Mouse (Mus musculus) WW6 (cell line): ENCODE measurements around the gene Sv2a.

ENCODE experiments used
- DNase-seq: peaks from one replicate; pipeline ENCODE4 v3.0.0-alpha.2; 2013; ENCODE audit warnings: low read depth, low spot score

Sv2a gene

GRCm38 (mm10) chr3:96180727-96181477, at the start of gene Sv2a:
Sv2a (plus strand) TSS chr3:96181151.
- no peak for DNase-seq

GRCm38 (mm10) chr3:96132478-96132877, 48.5 kb upstream of the Sv2a start:
- DNase-seq: no peak

DNA sequence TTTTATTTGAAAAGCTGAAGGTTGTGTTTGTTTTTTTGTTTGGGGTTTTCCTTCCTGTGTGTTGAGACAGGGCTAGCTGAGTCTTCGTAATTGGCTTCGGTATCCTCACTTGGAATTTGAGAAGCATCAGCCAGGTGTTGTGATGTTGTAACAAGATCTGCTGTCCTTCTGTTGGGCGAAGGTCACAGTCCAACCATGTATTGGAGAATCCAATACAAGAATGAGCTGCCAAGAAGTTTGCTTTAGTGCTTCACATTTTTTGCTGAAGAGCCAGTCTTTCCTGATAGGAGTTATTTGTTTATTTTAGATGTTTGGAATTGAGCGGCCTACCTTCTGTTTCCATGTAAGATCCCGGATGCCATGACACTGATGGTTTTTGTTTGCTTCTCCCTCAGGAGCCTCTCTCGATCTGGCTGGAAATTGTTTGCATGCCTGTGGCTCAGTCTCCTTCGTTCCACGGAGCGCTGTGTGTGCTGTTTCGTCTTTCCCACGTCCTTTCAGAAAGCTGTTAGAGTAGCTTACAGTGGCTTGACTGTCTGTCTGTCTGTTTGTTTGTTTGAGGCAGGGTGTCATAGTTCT, 47.5 kb upstream of the Sv2a start:
- no peak for DNase-seq

DNA sequence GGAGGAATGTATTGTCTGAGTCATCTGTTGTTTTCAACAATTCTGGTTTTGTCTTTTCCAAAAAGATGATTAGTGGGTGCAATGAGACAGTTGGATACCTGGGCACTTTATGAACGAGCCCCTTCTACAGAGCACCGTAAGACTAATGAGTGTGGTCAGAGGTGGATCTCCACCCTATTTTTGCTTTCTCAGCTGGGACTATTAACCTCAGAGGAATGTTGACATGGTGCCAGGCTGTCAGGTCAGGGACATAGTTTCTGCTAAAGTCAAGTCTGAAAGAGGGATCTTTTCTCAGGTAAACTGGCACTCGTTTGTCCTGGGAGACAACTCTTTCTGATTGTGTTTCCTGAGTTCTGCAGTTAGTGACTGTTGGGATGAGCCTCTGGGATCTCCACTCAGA, 45.9 kb upstream of the Sv2a start:
- DNase-seq: no peak

DNA sequence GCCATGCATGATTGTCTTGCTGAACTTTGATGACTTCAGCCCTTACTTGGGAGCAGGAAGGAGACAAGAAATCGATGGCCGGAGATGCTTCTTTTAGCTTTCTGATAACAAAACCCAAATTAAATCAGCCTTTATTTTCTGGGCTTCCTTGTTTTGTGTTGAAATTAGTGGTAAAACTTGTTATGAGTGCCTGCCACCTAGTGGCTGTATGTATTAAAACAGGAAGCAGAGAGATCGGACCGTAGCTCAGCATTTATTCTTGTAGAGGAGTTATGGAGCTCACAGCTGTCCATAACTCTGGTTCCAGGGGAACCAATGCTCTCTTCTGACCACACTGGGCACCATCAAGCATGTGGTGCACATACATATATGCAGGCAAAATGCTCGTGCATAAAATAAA, 33.0 kb upstream of the Sv2a start:
- DNase-seq: no peak

- DNase-seq: no peak
Measured at GRCm38 (mm10) chr3:96151836-96152235, 29.1 kb upstream of the Sv2a start.

DNA sequence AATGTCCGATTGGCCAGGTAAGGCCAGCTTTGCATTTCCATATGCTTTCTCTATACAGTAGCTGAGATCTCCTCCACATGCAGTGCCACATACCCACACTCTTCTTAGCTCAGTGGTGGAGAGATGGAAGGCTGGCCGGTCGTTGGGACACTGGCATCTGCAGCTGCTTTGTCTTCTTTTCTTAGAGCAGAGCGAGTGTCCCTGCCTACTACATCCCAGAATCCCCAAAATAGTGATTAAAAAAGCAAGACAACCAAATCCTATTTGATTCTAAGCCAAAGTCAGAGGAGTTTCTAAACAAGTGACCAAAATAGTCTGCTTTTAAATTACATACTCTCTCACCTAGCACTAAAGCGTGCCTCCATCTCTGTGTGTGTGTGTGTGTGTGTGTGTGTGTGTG, 28.3 kb upstream of the Sv2a start:
- DNase-seq: no peak

- no peak for DNase-seq
Measured at GRCm38 (mm10) chr3:96155501-96155900, 25.4 kb upstream of the Sv2a start.

DNA sequence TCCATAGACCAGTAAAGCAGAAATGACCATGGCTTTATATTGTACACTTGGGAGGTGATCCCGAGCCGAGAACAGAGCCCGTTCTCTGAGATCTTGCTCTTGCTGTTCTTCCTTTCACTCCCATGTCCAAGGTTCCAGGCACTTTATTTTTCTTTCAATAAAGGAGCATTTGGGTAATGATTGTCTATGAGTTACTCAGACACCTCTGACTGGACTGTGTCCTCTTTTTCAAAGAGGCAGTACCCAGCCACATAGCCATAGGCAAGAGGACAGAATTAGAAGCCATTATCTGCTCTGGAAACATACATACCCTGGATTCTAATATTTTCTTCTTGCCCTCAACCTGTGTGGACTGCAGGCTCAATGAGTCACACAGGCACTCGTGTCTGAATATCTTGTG, 21.1 kb upstream of the Sv2a start:
- DNase-seq: no peak

DNA sequence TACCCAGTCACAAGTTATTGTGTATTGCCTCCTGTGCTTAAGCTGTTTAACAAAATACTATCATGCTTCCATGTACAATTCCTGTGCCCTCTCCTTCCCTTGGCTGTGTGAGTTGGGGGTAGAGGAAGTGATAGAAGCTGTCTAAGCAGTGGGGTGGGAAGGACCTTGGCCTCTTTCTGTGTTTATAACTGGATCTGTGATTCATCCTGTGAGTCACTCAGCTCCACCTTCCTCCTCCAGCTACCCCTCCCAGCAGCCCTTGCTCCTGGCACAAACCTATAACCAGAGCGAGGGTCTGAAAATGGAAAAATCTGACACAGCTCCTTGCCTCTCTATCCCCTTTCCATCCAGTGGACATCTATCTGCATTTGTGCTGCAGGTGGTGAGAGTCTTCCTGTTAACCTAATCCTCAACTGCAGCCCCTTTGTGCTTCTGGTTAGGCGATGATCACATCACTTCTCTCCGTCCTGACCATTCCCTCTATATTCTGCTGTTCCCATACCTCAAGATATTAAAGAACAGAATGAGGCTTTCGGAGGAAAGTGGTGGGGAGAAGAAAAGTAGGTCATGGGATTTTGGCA, 20.6 kb upstream of the Sv2a start:
- DNase-seq: no peak

DNA sequence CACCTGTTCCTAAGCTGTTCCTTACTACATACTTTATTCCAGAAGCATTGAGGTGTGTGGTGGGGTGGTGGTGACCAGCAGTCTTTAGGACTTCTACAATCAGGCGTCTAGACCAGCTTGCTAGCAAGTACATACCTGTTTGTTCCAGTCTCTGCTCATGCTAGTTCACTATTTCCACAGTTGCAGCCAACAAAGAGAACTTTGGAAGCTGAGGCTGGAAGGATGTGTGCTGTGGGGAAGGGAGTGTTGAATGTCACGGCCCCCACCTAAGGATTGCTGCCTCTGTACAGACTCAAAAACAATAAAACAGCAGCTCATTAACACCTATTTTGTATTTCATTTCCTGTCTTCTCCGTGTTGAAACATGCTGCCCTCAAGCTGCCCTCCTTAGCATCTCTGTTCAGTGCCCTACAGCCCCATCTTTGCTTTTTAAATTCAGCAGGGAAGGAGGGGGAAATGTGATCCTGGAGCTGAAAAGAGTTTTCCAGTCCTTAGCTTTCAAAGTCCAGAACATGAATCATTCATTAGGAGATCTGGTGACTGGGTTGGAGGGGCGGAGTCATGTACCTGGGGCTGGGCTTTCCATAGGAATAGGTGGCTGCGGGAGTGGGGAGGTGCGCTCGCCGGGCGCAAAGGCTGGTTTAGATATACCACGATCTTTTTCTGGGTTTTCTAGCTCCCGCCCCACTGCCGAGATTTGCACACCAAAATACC, 20.0 kb upstream of the Sv2a start:
- peak; percentile 43 for DNase-seq

DNA sequence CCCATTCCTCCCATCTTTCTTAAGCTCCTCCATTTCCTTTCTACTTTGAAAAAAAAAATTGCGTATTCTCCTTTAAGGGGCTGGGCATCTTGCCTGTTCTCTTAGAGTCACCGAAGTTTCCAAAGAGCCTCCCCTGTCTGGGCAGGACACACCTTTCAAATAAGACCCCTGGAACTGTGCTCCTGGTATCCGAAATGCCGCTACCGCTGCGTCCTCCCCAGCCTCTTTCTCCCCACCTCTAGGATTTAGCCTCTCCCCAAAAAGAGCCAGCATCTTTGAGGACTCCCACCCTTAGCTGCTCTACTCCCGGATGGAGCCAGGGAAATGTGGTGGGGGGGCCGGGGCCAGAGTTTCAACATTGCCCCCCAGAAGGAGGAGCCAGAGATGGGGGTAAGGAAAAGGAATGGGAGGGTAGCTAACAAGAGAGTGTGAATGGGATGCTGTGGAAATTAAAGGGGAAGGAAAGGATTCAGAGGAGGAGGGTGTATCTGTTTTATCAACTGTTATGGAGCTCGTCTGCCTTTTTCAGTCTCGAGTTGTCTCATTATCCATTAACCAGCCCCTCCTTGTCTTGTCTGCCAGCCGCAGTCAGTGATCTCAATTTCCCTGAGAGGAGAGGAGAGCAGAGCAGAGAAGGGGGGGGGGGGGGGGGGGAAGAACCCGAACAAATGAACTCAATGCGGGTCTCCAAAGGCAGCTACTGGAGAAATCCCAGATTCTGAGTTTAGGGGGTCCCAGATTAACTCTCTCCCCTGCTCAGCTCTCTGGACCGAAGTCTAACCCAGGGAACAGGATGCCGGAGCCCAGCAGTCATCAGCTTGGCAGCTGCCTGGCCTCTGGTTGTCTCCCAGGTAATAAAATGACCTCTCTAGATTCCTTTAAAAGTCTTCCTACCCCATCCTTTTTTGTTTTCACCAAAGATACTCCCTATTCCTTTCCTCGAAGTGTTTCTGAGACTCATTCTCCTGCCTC, 18.8 kb upstream of the Sv2a start, which contains the start of gene Mtmr11:
Mtmr11 (plus strand) TSS at position 136 of the 972 bp plus-strand sequence.
- no peak for DNase-seq

GRCm38 (mm10) chr3:96163040-96163439, 17.9 kb upstream of the Sv2a start:
- no peak for DNase-seq

- no peak for DNase-seq
Measured at GRCm38 (mm10) chr3:96168466-96169158, 12.3 kb upstream of the Sv2a start.

GRCm38 (mm10) chr3:96170276-96170675, 10.7 kb upstream of the Sv2a start:
- DNase-seq: no peak

DNA sequence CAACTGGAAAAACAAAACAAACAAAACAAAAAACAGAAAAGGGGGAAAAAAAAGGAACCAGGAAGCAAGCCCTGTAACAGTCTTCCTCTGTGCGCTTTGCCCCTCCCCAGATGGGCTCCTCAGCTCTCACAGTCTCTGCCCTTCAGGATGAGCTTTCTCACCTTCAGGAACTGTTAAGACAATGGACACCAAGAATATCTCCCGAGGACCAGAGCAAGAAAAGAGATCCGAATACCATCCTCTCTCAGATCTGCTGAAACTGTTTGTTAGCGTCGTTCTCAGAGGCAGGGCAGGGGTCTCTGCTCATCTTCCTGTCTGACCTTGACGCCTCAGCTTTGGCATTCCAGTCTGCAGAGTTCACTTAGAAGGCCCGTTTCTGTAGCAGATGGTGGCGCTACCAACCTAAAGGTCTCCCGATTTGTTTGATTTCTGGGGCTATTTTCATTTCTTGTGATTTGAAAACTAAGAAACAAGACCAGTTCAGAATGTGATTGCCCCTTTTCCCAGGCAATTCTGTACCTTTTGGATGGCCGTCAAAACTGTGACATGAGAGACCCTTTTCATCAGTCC, 9.9 kb upstream of the Sv2a start:
- no peak for DNase-seq

DNA sequence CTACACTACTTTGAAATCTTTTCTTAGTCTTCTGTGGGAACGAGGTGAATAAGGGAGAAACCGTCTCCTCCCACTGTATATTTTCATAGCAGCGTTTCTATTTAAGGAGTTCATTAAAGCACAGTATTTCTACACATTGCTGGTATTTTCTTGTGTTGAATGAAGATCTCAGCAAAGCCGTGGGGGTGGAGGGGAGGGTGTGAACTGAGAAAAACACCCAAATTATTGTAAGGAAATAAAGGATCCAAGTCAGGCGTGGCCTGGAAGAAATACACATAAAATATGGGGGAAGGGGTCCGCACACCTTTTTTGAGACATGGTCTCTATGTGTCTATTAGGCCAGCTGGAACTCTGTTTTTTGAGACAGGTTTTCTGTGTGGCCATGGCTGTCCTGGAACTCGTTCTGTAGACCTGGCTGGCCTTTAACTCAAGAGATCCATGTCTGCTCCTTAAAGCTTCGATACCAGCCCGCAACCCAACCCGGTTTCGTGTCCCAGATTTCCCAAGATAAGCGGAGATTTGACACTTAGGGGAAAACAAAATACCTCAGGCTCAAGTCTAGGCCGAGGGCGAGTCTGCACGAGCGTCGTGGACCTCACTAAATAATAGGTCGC, 9.3 kb upstream of the Sv2a start:
- DNase-seq: no peak

DNA sequence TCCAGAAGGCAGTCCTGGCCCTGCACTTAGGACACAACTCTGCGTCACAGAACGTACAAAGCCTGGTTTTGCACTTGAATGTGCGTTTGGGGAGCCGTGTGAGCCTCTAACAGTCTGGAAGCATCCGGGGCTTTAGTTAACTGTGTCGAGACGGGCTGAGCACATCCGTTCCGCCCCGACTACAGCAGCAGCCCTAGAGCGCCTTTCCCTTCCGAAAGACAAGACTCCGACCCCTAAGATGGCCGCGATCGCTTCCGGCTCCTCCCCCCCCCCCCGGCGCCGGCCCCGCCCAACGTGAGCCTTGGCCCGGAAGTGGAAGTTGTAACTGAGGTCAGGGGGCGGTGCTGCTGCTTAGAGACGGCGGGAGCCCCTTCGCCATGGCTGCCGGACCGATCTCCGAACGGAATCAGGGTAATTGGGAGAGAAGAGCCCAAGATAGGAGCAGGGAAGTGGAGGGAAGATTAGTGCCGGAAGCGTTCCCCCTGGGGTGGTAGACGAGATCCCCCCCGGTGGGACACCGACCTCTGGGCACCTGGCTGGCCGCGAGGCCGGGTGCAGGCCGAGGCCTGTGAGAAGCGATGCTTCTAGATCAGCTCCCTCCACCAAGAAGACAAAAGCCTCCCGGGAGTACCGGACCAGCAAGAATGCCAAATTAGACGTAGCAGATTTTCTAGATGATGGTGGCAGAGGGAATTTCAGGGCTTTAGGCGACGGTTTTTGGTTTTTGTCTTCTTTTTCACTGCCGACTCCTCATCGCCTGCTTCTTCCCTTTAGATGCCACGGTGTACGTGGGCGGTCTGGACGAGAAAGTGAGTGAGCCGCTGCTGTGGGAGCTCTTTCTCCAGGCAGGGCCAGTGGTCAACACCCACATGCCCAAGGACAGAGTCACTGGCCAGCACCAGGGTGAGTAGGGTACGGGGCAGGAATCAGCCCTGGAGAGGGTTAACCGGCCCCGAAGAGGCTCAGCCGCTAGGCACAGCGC, 8.5 kb upstream of the Sv2a start, which contains the start of gene Sf3b4:
Sf3b4 (plus strand) TSS at position 136 of the 982 bp plus-strand sequence.
- DNase-seq: peak; percentile 77

- DNase-seq: no peak
Measured at GRCm38 (mm10) chr3:96173185-96173584, 7.8 kb upstream of the Sv2a start.
